Mouse (Mus musculus) CH12F3 (cell line): ENCODE data around the gene Mxd3.

Source experiments
- in situ Hi-C: fragments of 300-500 bp; cut with MboI; formaldehyde crosslinking; loops from 2 replicates; pipeline ENCODE4 v1.14.3; 2020; ENCODE audit warnings: low sequenced_read_pairs

The Mxd3 gene

GRCm38 (mm10) chr13:55277203-55277602 is 52.4 kb downstream of the Mxd3 start:
- in situ Hi-C loops, result no loop called here
